Mouse (Mus musculus) heart, embryonic 14.5 days (tissue): Measurements from ENCODE around the gene Abt1. TPM values are rescaled to one million over a fixed set of nuclear protein-coding genes. Genes with fewer than 3 reads are reported as not detected.

Experiments used
- ATAC-seq: fragments of 200-750 bp; cut with Nextera tagmentation; 2 replicates; pipeline ENCODE4 v1.8.0; 2017; ENCODE audit warnings: low read depth, moderate TSS enrichment; ENCODE audit not compliant: insufficient number of reproducible peaks, insufficient read depth, low FRiP score
- H3K27ac ChIP-seq, 2 experiments: fragments of 200-500 bp in 1 of 2; fragments of 300-500 bp in 1 of 2; sonication (generic) in 1 of 2; replicated peaks in 1 of 2; 2 replicates each; pipeline ENCODE4 v1.5.1; 2012 to 2014; ENCODE audit warnings: low read depth in 2 of 2, low read length in 2 of 2, control low read depth in 1 of 2, mild to moderate bottlenecking in 1 of 2, mixed read lengths in 1 of 2; ENCODE audit not compliant: control insufficient read depth in 1 of 2, insufficient read depth in 1 of 2
- H3K27me3 ChIP-seq: fragments of 300-500 bp; sonication (generic); 2 replicates; pipeline ENCODE4 v1.6.1; 2014; ENCODE audit warnings: mild to moderate bottlenecking, low read length, control low read depth; ENCODE audit not compliant: control insufficient read depth, insufficient read depth
- H3K36me3 ChIP-seq: fragments of 300-500 bp; sonication (generic); 2 replicates; pipeline ENCODE4 v1.6.1; 2014; ENCODE audit warnings: mild to moderate bottlenecking, control low read depth, low read length, mixed read lengths; ENCODE audit not compliant: control insufficient read depth, insufficient read depth
- H3K4me1 ChIP-seq, 2 experiments: fragments of 200-500 bp in 1 of 2; fragments of 300-500 bp in 1 of 2; sonication (generic) in 1 of 2; 2 replicates each; pipeline ENCODE4 v1.6.1; 2012 to 2014; ENCODE audit warnings: low read length in 2 of 2, control low read depth in 1 of 2, mixed read lengths in 1 of 2; ENCODE audit not compliant: control insufficient read depth in 2 of 2, insufficient read depth in 2 of 2
- H3K4me2 ChIP-seq: fragments of 300-500 bp; sonication (generic); 2 replicates; pipeline ENCODE4 v1.6.1; 2014; ENCODE audit warnings: mild to moderate bottlenecking, low read length
- H3K4me3 ChIP-seq, 2 experiments: fragments of 200-500 bp in 1 of 2; fragments of 300-500 bp in 1 of 2; sonication (generic) in 1 of 2; 2 replicates each; pipeline ENCODE4 v1.5.1; 2012 to 2014; ENCODE audit warnings: low read length in 2 of 2, mild to moderate bottlenecking in 2 of 2, control low read depth in 1 of 2, low read depth in 1 of 2, moderate library complexity in 1 of 2; ENCODE audit not compliant: control insufficient read depth in 1 of 2, insufficient read depth in 1 of 2
- H3K9ac ChIP-seq: fragments of 300-500 bp; sonication (generic); 2 replicates; pipeline ENCODE4 v1.6.1; 2014; ENCODE audit warnings: mild to moderate bottlenecking, low read length
- H3K9me3 ChIP-seq: fragments of 300-500 bp; sonication (generic); 2 replicates; pipeline ENCODE4 v1.6.1; 2016; ENCODE audit warnings: low read length, control low read depth; ENCODE audit not compliant: control insufficient read depth
- WGBS: fragments of 180-500 bp; shearing (Covaris S2); extraction: QIAGEN DNeasy Blood & Tissue Kit; methylation state at CpG from one replicate; pipeline ENCODE4 v1.1.7; 2014; 5-methylcytosine and 5-hydroxymethylcytosine counted together
- polyA plus RNA-seq: library from polyadenylated mRNA; unstranded; fragments of >200 nt; fragmentation: Nextera tagmentation; extraction: Ambion mirVana; gene quantifications from 2 replicates; pipeline ENCODE4 v1.2.1, GENCODE M21; 2014

Abt1 gene
- polyA plus RNA-seq, 1 experiment from 2014 or later = 9.1 TPM

- Histone ChIP-seq H3K27ac (no peak overlapping the region), H3K4me1 (peaks cover 2 to 6% of the 10 kb centered on the region in 2 experiments; a peak in 3 of 4 replicates), H3K4me2 (peak overlapping the region; percentile 79), H3K4me3 (peak overlapping the region; percentile 37 to 43), H3K9me3 (no peaks in the 10 kb centered on the region), H3K27me3 (no peaks in the 10 kb centered on the region), H3K9ac (peak overlapping the region; percentile 54; the same call in 1 of the 2 replicates), H3K36me3 (0 out of 2 replicates have a peak, but pooled peaks cover 3% of the 10 kb centered on the region)
- under 1% methylated on average over 20 of the region's 20 CpGs for WGBS
- no peak for ATAC-seq
Measured at GRCm38 (mm10) chr13:23412211-23412629, 11.4 kb downstream of the Abt1 start.

GRCm38 (mm10) chr13:23411311-23412210, 12.1 kb downstream of the Abt1 start:
- peaks cover 2 to 6% of the 10 kb centered on the region in 2 experiments; a peak in 3 of 4 replicates for H3K4me1 ChIP-seq
- H3K9ac ChIP-seq = peak overlapping the region; percentile 54; the same call in 1 of the 2 replicates
- H3K4me3 ChIP-seq = peak overlapping the region; percentile 37 to 43
- H3K4me2 ChIP-seq = peak overlapping the region; percentile 79
- no peak overlapping the region for H3K27ac ChIP-seq
- no peaks in the 10 kb centered on the region for H3K27me3 ChIP-seq
- no peak for ATAC-seq
- 8% methylated on average over 29 of the region's 29 CpGs for whole genome bisulfite sequencing
- no peaks in the 10 kb centered on the region for H3K9me3 ChIP-seq
- H3K36me3 ChIP-seq = no peaks in the 10 kb centered on the region

- ATAC-seq = no peak
- Histone ChIP-seq H3K9ac (no peak overlapping the region), H3K36me3 (no peaks in the 10 kb centered on the region), H3K9me3 (no peaks in the 10 kb centered on the region), H3K4me2 (no peak overlapping the region), H3K27me3 (no peaks in the 10 kb centered on the region), H3K4me3 (no peak overlapping the region), H3K27ac (no peak overlapping the region), H3K4me1 (peaks cover 2 to 6% of the 10 kb centered on the region in 2 experiments; a peak in 3 of 4 replicates)
- WGBS = 70% methylated on average over 9 of the region's 9 CpGs
Measured at GRCm38 (mm10) chr13:23410632-23411031, 13.0 kb downstream of the Abt1 start.

- H3K4me3 ChIP-seq = no peak overlapping the region
- H3K4me2 ChIP-seq = peak overlapping the region; percentile 71; the same call in 1 of the 2 replicates
- no peak for ATAC-seq
- H3K27ac ChIP-seq = no peak overlapping the region
- H3K27me3 ChIP-seq = peaks cover 7% of the 10 kb centered on the region
- H3K4me1 ChIP-seq = peaks cover 0 to 6% of the 10 kb centered on the region in 2 experiments; a peak in 1 of 4 replicates
- H3K9me3 ChIP-seq = no peaks in the 10 kb centered on the region
- H3K36me3 ChIP-seq = no peaks in the 10 kb centered on the region
- no peak overlapping the region for H3K9ac ChIP-seq
- WGBS = 18% methylated on average over 2 of the region's 2 CpGs
Measured at GRCm38 (mm10) chr13:23402626-23403025, 21.0 kb downstream of the Abt1 start.

GRCm38 (mm10) chr13:23401683-23402527, 21.8 kb downstream of the Abt1 start:
- peaks cover 0 to 6% of the 10 kb centered on the region in 2 experiments; a peak in 1 of 4 replicates for H3K4me1 ChIP-seq
- H3K27ac ChIP-seq = no peak overlapping the region
- no peaks in the 10 kb centered on the region for H3K36me3 ChIP-seq
- 6% methylated on average over 19 of the region's 19 CpGs for WGBS
- H3K9ac ChIP-seq = peak overlapping the region; percentile 51; the same call in 1 of the 2 replicates
- peaks cover 8% of the 10 kb centered on the region for H3K27me3 ChIP-seq
- H3K4me3 ChIP-seq = peak overlapping the region; percentile 30 to 31
- no peaks in the 10 kb centered on the region for H3K9me3 ChIP-seq
- no peak for ATAC-seq
- H3K4me2 ChIP-seq = peak overlapping the region; percentile 71

- WGBS = 9% methylated on average over 24 of the region's 24 CpGs
- Histone ChIP-seq H3K4me2 (peak overlapping the region; percentile 71), H3K9ac (no peak overlapping the region), H3K27me3 (peaks cover 8% of the 10 kb centered on the region), H3K9me3 (no peaks in the 10 kb centered on the region), H3K4me1 (peaks cover 0 to 8% of the 10 kb centered on the region in 2 experiments; a peak in 1 of 4 replicates), H3K36me3 (no peaks in the 10 kb centered on the region), H3K27ac (no peak overlapping the region), H3K4me3 (peak overlapping the region in 1 of 2 experiments; percentile 30; a peak in 2 of 4 replicates)
- ATAC-seq = no peak
Measured at GRCm38 (mm10) chr13:23400771-23401682, 22.6 kb downstream of the Abt1 start.
